Mouse (Mus musculus): ENCODE results near the gene Krtap19-1. TPM values are rescaled to one million over a fixed set of nuclear protein-coding genes. Genes with fewer than 3 reads are reported as not detected.

Krtap19-1 gene
- not detected for total RNA-seq (2023)

GRCm38 (mm10) chr16:88869311-88869710 is at the start of gene Krtap19-1:
Krtap19-1 (minus strand) TSS chr16:88869411.

DNA sequence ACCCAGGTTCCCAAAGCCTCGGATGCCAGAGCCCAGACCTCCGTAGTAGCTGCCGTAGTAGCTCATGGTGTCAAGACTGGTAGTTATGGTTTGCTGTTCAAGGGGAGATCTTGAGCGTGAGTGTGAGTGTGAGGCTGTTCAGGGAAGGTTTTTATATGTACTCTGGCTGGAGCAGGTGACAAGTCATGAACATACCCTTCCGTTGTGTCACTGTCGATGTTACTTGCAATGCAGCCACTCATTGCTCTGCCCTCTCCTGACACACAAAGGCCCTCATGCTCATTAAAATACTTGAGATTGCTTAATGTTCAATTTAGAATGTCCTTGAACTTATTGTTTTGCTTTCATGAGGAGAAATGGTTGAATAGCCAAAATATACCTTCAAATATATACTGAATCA is 27.1 kb upstream of the Krtap19-1 start, which contains the start of gene Krtap19-5:
TSS of gene Krtap19-5 (minus strand) at position 101 of the 400 bp plus-strand sequence.

GRCm38 (mm10) chr16:88884989-88885388 is 15.8 kb upstream of the Krtap19-1 start, which contains the start of gene Krtap19-4:
Krtap19-4 (minus strand) TSS chr16:88885089.

GRCm38 (mm10) chr16:88877938-88878337 is 8.7 kb upstream of the Krtap19-1 start, which contains the start of gene Krtap19-3:
Krtap19-3 (minus strand) TSS chr16:88878038.

GRCm38 (mm10) chr16:88874169-88874568 is 5.0 kb upstream of the Krtap19-1 start, which contains the start of gene Krtap19-2:
Krtap19-2 (minus strand) TSS chr16:88874269.

DNA sequence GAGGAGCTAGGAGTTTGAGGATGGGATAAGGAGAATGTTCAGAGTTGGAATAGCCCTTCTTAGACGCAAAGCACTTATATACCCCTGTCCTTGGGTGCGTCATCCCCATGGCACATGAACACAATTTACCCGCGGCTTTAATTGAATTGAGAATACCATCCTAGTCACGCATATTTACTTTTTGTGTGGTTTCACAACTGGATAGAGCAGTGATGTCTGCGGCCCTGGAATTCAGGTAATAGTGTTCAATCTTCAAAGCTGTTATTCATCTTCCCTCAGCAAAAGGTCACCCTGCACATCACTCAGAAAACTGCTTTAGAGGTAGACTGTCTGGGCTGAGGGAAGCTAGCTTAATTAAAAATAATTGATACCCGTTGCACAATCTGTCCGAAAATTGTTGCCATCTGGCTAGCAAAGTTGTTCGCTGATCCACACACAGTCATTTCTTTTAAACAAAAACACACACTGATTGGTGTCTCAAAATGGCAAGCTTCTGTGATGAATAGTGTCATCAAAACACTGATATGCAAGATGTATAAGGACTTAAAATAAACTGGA is 43.0 kb downstream of the Krtap19-1 start, which contains the start of gene Krtap14:
TSS of gene Krtap14 (minus strand) at position 51 of the 558 bp plus-strand sequence.

DNA sequence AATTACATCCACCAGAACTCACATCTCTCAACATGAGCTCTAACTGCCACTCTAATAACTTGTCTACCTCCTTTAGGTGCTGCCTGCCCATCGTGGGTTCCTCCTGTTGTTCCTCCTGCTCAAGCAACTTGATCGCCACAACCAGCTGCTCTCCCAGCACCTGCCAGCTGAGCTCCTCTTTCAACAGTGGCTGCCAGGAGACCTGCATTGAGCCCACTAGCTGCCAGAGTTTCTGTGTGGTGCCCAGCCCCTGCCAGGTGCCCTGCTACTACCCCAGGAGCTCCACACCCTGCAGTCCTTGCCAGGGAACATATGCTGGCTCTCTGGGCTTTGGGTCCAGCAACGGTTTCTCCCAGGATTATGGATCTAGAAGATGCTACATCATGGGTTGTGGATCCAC is 49.1 kb downstream of the Krtap19-1 start, which contains the start of gene Krtap15:
TSS of gene Krtap15 (plus strand) at position 150 of the 400 bp plus-strand sequence.

Other genes starting within 250 kb of the Krtap19-1 start
- not detected for gene 2310079G19Rik, start 241.7 kb downstream of the Krtap19-1 start, total RNA-seq (2023)
- gene Krtap26-1, start 221.6 kb downstream of the Krtap19-1 start, total RNA-seq (2023): not detected
- not detected for gene Krtap27-1, start 197.7 kb downstream of the Krtap19-1 start, total RNA-seq (2023)
- gene 2310061N02Rik, start 161.4 kb downstream of the Krtap19-1 start, total RNA-seq (2023): not detected
- gene Krtap13-1, start 140.5 kb downstream of the Krtap19-1 start, total RNA-seq (2023): not detected
- gene Krtap13, start 117.8 kb downstream of the Krtap19-1 start, total RNA-seq (2023): not detected
- not detected for gene 2310034C09Rik, start 110.6 kb downstream of the Krtap19-1 start, total RNA-seq (2023)
- gene 2310057N15Rik, start 95.2 kb downstream of the Krtap19-1 start, total RNA-seq (2023): not detected
- gene Gm5965, start 91.5 kb downstream of the Krtap19-1 start, total RNA-seq (2023): not detected
- gene Gm20741, start 57.2 kb downstream of the Krtap19-1 start, total RNA-seq (2023): not detected
- gene Krtap15, start 49.2 kb downstream of the Krtap19-1 start, total RNA-seq (2023): not detected
- gene Krtap14, start 43.3 kb downstream of the Krtap19-1 start, total RNA-seq (2023): not detected
- not detected for gene Krtap19-2, start 4.9 kb upstream of the Krtap19-1 start, total RNA-seq (2023)
- gene Krtap19-3, start 8.6 kb upstream of the Krtap19-1 start, total RNA-seq (2023): not detected
- gene Krtap19-4, start 15.7 kb upstream of the Krtap19-1 start, total RNA-seq (2023): not detected
- not detected for gene Krtap19-5, start 27.0 kb upstream of the Krtap19-1 start, total RNA-seq (2023)
- gene Krtap19-9b, start 62.9 kb upstream of the Krtap19-1 start, total RNA-seq (2023): not detected
- not detected for gene Krtap16-3, start 93.5 kb upstream of the Krtap19-1 start, total RNA-seq (2023)
- gene Krtap22-2, start 141.3 kb upstream of the Krtap19-1 start, total RNA-seq (2023): not detected
- not detected for gene Gm10229, start 145.9 kb upstream of the Krtap19-1 start, total RNA-seq (2023)
- not detected for gene Krtap6-1, start 162.3 kb upstream of the Krtap19-1 start, total RNA-seq (2023)
- gene Gm10228, start 172.1 kb upstream of the Krtap19-1 start, total RNA-seq (2023): not detected
- not detected for gene Krtap6-5, start 178.5 kb upstream of the Krtap19-1 start, total RNA-seq (2023)
- not detected for gene 1110025L11Rik, start 194.6 kb upstream of the Krtap19-1 start, total RNA-seq (2023)
- not detected for gene Krtap6-3, start 214.6 kb upstream of the Krtap19-1 start, total RNA-seq (2023)